Mouse (Mus musculus): ENCODE results near the gene B3gntl1. TPM values are rescaled to one million over a fixed set of nuclear protein-coding genes. Genes with fewer than 3 reads are reported as not detected.
A peak's percentile ranks its signal among the peaks of the same experiment; 100 is the strongest.

The B3gntl1 gene
- polyA plus RNA-seq (2015; fragmentation: Nextera tagmentation; extraction: Ambion mirVana): 3.3 and 4.2 TPM in 2 replicates

DNA sequence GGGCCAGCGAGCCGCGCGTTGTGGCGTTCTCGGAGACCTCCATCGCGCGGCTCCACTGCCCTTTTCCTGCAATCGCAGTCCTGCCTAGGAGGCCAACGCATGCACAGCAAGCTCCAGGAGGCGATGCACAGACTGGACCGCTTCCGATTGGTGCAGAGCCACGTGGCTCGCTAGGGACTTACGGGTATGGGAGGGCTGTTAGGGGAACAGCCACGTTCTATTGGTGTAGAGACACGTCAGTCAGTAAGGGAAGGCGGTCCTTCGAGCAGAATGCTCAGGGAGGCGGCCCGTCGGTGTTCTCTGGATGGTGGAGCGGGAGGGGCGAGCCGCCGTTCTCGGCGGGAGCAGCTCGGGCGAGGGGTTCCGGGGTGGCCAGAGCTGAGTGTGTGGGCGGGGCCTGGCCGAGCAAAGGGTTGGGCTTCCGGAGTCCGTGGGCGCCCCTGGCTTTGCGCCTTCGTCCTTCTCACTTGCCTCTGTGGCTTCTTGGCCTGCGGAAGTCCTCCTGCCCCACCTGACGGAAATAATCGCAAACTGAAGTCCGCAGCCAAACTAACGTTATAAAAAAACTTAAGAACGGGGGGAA lies at the start of gene B3gntl1:
B3gntl1 (minus strand) TSS at position 164 of the 583 bp plus-strand sequence.
- peak; percentile 100 for ATAC-seq (ENCODE audit: low FRiP score, low TSS enrichment)

DNA sequence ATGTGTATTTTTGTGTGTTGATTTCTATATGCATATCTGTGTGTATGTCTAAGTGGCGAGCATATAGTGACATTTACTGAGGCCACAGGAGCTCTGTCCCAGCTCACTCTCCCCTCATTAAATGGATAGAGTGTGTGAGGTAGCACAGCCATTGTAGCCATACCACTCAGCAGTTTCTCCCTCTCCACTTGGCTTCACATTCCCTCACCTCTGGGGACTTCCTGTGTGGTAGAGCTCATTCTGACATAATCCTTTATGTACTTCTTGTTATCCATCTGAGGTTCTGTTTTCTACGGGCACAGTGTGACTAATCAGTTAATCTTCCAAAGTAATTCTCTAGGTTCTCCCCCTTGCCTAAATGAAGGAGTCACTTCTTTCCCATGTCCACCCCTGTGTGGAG lies 49.5 kb upstream of the B3gntl1 start:
- TF ChIP-seq CTCF (IDR thresholded peaks at IDR 0.05; ENCODE audit: low read depth) (no peak), EP300 (optimal IDR thresholded peaks at IDR 0.05) (no peak)
- Histone ChIP-seq H3K27ac (replicated peaks) (no peak overlapping the region), H3K4me2 (replicated peaks; ENCODE audit: low read depth) (no peak overlapping the region), H3K9ac (ENCODE audit: low read length) (no peak overlapping the region), H3K4me1 (replicated peaks; ENCODE audit: control insufficient read depth, insufficient read depth) (no peaks in the 10 kb centered on the region), H3K4me3 (ENCODE audit: low read depth, low read length) (no peak overlapping the region), H3K27me3 (ENCODE audit: control insufficient read depth, insufficient read depth, low read length) (no peaks in the 10 kb centered on the region), H3K9me3 (ENCODE audit: control insufficient read depth, low read length) (no peaks in the 10 kb centered on the region), H3K36me3 (ENCODE audit: control insufficient read depth, insufficient read depth, low read length) (no peaks in the 10 kb centered on the region)
- DNase-seq (ENCODE audit: low spot score) (no peak), ATAC-seq (ENCODE audit: low FRiP score, low TSS enrichment) (no peak)
- 64% methylated on average over 2 of the region's 2 CpGs for WGBS

More for the DNA sequence above, at the start of gene B3gntl1:
- peak; percentile 99 for DNase-seq (ENCODE audit: low spot score)
- Histone ChIP-seq H3K4me3 (ENCODE audit: low read depth, low read length) (peak within 1 kb of the TSS; percentile 60), H3K4me2 (replicated peaks; ENCODE audit: low read depth) (peak within 1 kb of the TSS; percentile 80), H3K27me3 (ENCODE audit: control insufficient read depth, insufficient read depth, low read length) (no peaks in the 10 kb centered on the region), H3K4me1 (replicated peaks; ENCODE audit: control insufficient read depth, insufficient read depth) (peaks cover 2% of the 10 kb centered on the region; the same call in 1 of the 2 replicates), H3K27ac (replicated peaks) (peak within 1 kb of the TSS; percentile 91), H3K36me3 (ENCODE audit: control insufficient read depth, insufficient read depth, low read length) (no peaks in the 10 kb centered on the region), H3K9ac (ENCODE audit: low read length) (peak within 1 kb of the TSS; percentile 68), H3K9me3 (ENCODE audit: control insufficient read depth, low read length) (no peaks in the 10 kb centered on the region)
- under 1% methylated on average over 46 of the region's 46 CpGs for WGBS
- no peak for TF ChIP-seq EP300 (optimal IDR thresholded peaks at IDR 0.05)
- TF ChIP-seq CTCF (IDR thresholded peaks at IDR 0.05; ENCODE audit: low read depth): peak; percentile 62

DNA sequence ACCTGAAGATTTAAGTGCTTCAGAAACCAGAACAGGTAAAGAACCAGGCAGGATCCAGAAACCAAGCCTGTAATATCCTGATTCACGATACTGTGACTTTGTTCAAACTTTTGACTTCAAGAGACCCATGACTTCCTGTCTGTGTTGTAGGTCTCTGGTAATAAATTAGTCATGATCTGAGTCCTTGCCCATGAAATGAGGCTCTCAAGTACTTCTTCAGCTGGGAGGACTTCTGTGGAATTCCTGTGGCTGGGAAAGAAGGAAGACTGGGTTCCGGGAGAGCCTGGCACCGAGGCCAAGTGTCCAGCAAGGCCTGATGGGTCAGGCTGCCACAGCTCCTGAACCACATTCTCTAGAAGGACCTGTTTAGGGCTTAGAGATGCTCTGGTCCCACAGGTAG lies 47.8 kb upstream of the B3gntl1 start:
- no peak for DNase-seq (ENCODE audit: low spot score)
- 87% methylated on average over 3 of the region's 3 CpGs for WGBS

DNA sequence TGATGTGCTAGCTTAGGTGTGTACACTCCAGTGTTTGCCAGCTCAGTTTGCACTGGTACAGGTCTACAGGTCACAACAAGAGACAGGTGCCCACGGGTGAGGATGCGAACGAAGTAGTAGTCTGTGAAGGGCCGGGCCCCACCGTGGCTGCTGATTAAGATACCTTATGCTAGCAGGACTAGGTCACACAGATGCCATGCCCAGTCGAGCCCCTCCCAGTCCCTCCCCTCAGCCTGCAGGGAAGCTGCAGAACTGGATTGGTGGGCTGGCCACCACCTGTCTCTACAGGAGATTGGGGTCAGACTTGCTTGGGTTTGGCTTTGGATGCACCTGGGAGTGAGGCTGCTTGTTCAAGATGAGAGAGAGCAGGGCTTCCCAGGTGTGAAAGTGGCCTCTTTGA lies 44.8 kb upstream of the B3gntl1 start:
- H3K4me2 ChIP-seq (replicated peaks; ENCODE audit: low read depth): no peak overlapping the region
- no peaks in the 10 kb centered on the region for H3K9me3 ChIP-seq (ENCODE audit: control insufficient read depth, low read length)
- no peaks in the 10 kb centered on the region for H3K27me3 ChIP-seq (ENCODE audit: control insufficient read depth, insufficient read depth, low read length)
- H3K36me3 ChIP-seq (ENCODE audit: control insufficient read depth, insufficient read depth, low read length): peaks cover 14% of the 10 kb centered on the region
- no peak overlapping the region for H3K4me3 ChIP-seq (ENCODE audit: low read depth, low read length)
- peak; percentile 79 for DNase-seq (ENCODE audit: low spot score)
- ATAC-seq (ENCODE audit: low FRiP score, low TSS enrichment): peak; percentile 58
- H3K27ac ChIP-seq (replicated peaks): peak overlapping the region; percentile 77
- 43% methylated on average over 6 of the region's 6 CpGs for WGBS
- peaks cover 2% of the 10 kb centered on the region; the same call in 1 of the 2 replicates for H3K4me1 ChIP-seq (replicated peaks; ENCODE audit: control insufficient read depth, insufficient read depth)
- no peak for TF ChIP-seq CTCF (IDR thresholded peaks at IDR 0.05; ENCODE audit: low read depth)
- peak; percentile 41 for TF ChIP-seq EP300 (optimal IDR thresholded peaks at IDR 0.05)
- H3K9ac ChIP-seq (ENCODE audit: low read length): no peak overlapping the region

More for the DNA sequence above, 47.8 kb upstream of the B3gntl1 start:
- no peak overlapping the region for H3K4me2 ChIP-seq (replicated peaks; ENCODE audit: low read depth)
- no peak overlapping the region for H3K27ac ChIP-seq (replicated peaks)
- H3K9ac ChIP-seq (ENCODE audit: low read length): no peak overlapping the region
- TF ChIP-seq EP300 (optimal IDR thresholded peaks at IDR 0.05): no peak
- no peak for TF ChIP-seq CTCF (IDR thresholded peaks at IDR 0.05; ENCODE audit: low read depth)
- no peak overlapping the region for H3K4me3 ChIP-seq (ENCODE audit: low read depth, low read length)
- no peaks in the 10 kb centered on the region for H3K27me3 ChIP-seq (ENCODE audit: control insufficient read depth, insufficient read depth, low read length)
- no peak for ATAC-seq (ENCODE audit: low FRiP score, low TSS enrichment)
- H3K4me1 ChIP-seq (replicated peaks; ENCODE audit: control insufficient read depth, insufficient read depth): no peaks in the 10 kb centered on the region
- peaks cover 11% of the 10 kb centered on the region for H3K36me3 ChIP-seq (ENCODE audit: control insufficient read depth, insufficient read depth, low read length)
- H3K9me3 ChIP-seq (ENCODE audit: control insufficient read depth, low read length): no peaks in the 10 kb centered on the region

DNA sequence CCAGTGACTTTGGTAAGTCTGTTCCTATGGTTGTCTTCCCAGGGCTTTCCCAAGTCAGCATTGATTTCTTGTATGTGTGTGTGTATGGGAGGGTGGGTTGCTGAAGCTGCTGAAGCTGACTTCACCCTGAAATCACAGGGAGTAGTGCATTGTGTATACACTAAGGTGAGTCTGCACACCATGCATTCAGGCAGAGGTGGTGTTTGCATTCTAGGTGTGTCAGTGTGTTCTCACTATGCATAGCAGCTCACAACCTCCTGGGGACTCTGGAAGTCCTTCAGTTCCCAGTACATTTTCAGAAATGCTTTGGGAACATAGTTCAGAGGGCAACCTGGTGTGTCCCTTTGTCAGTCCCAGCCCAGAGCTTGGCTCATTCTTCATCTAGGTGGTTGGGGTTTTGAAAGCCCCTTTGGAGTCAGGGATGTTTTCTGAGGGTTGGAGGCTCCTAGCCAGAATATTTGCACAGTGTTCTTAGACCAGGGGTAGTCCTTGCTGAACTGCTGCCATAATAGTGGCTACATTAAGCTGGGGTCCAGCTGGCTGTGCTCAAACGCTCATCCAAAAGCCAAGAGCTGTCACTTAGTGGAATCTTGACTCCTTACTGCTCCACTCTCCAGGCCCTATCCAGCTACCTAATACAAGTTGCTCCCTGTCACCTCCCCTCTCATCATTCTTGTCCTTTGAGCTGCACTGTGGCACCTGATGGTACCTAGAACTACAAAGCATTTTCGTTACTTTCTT lies 42.0 kb upstream of the B3gntl1 start:
- peaks cover 16% of the 10 kb centered on the region for H3K36me3 ChIP-seq (ENCODE audit: control insufficient read depth, insufficient read depth, low read length)
- 52% methylated on average over 2 of the region's 2 CpGs for WGBS
- peak; percentile 56 for DNase-seq (ENCODE audit: low spot score)

DNA sequence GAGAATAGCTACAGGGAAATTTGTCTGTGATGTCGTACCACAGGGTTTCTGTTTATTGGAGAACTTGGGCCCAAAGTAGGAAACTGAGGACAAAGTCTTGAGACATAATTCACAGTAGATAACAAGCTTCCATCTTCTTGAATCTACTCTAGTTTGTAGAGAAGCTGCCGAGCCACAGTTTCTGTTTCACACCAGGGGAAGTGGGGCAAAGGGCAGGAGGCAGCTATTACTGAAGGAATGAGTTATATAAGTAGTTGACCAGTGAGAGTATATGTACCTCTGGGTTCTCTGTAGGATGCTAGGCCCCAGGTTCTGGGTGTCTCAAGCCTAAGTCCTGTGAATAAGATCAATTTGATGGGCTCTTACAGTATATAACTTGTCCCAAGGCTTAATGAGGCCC lies 40.6 kb upstream of the B3gntl1 start:
- DNase-seq (ENCODE audit: low spot score) (peak; percentile 33), ATAC-seq (ENCODE audit: low FRiP score, low TSS enrichment) (no peak)
- 69% methylated on average over 2 of the region's 2 CpGs for WGBS
- no peak for TF ChIP-seq CTCF (IDR thresholded peaks at IDR 0.05; ENCODE audit: low read depth)
- no peak for TF ChIP-seq EP300 (optimal IDR thresholded peaks at IDR 0.05)
- H3K4me1 ChIP-seq (replicated peaks; ENCODE audit: control insufficient read depth, insufficient read depth): peaks cover 2% of the 10 kb centered on the region; the same call in 1 of the 2 replicates
- H3K27me3 ChIP-seq (ENCODE audit: control insufficient read depth, insufficient read depth, low read length): no peaks in the 10 kb centered on the region
- no peak overlapping the region for H3K9ac ChIP-seq (ENCODE audit: low read length)
- H3K27ac ChIP-seq (replicated peaks): peak overlapping the region; percentile 81
- H3K9me3 ChIP-seq (ENCODE audit: control insufficient read depth, low read length): no peaks in the 10 kb centered on the region
- no peak overlapping the region for H3K4me2 ChIP-seq (replicated peaks; ENCODE audit: low read depth)
- H3K4me3 ChIP-seq (ENCODE audit: low read depth, low read length): no peak overlapping the region
- H3K36me3 ChIP-seq (ENCODE audit: control insufficient read depth, insufficient read depth, low read length): peaks cover 16% of the 10 kb centered on the region

More for the DNA sequence above, 42.0 kb upstream of the B3gntl1 start:
- Histone ChIP-seq H3K4me1 (replicated peaks; ENCODE audit: control insufficient read depth, insufficient read depth) (peaks cover 2% of the 10 kb centered on the region; the same call in 1 of the 2 replicates), H3K9ac (ENCODE audit: low read length) (no peak overlapping the region), H3K4me3 (ENCODE audit: low read depth, low read length) (no peak overlapping the region), H3K4me2 (replicated peaks; ENCODE audit: low read depth) (no peak overlapping the region), H3K27ac (replicated peaks) (peak overlapping the region; percentile 81), H3K9me3 (ENCODE audit: control insufficient read depth, low read length) (no peaks in the 10 kb centered on the region), H3K27me3 (ENCODE audit: control insufficient read depth, insufficient read depth, low read length) (no peaks in the 10 kb centered on the region)
- peak; percentile 76 for ATAC-seq (ENCODE audit: low FRiP score, low TSS enrichment)
- TF ChIP-seq CTCF (IDR thresholded peaks at IDR 0.05; ENCODE audit: low read depth) (no peak), EP300 (optimal IDR thresholded peaks at IDR 0.05) (no peak)
